Mouse (Mus musculus): ENCODE data around the gene Atg7. TPM values are rescaled to one million over a fixed set of nuclear protein-coding genes. Genes with fewer than 3 reads are reported as not detected.

Atg7 gene
- polyA plus RNA-seq, 1 experiment from 2014 or later = 17.7 TPM

DNA sequence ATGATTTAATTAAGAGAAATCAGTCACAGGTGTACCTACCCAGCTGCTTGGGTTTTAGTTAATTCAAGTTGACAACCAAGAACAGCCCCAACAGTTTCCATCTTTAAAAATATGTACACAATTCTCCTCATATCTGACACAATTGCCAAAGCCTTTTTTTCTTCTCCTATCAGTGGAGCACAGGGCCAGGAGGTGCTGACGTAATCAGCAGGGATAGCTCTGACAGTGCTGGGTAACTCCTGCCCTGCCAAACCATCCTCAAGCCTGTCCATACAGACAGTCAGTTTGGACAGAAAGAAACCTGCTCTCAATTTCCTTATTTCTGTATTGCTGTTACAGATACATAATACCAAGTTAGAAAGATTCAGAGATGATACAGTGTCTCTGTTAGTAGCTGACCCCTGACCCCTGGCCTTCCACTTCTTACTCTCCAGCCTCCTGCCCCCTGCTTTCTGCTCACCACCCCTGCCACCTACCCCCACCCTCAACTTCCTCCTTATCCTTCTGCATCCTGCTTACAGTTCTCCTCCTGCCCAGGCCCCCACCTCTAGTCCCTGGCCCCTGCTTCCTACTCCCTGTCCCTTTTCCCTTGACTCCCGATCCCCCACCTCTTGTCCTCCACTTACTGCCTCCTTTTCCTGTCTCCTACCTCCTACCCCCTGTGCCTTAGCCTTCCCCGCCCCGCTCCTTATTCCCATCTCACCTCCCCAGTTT is 16.5 kb downstream of the Atg7 start:
- H3K9ac ChIP-seq = no peak overlapping the region
- H3K4me3 ChIP-seq = no peak overlapping the region
- no peak for ATAC-seq (replicated peaks)
- no peak overlapping the region for H3K27ac ChIP-seq
- no peak overlapping the region for H3K4me2 ChIP-seq
- 81% methylated on average over 4 of the region's 4 CpGs for WGBS
- no peaks in the 10 kb centered on the region for H3K4me1 ChIP-seq
- H3K27me3 ChIP-seq (replicated peaks) = no peaks in the 10 kb centered on the region
- H3K9me3 ChIP-seq = no peaks in the 10 kb centered on the region
- H3K36me3 ChIP-seq (replicated peaks) = no peaks in the 10 kb centered on the region

DNA sequence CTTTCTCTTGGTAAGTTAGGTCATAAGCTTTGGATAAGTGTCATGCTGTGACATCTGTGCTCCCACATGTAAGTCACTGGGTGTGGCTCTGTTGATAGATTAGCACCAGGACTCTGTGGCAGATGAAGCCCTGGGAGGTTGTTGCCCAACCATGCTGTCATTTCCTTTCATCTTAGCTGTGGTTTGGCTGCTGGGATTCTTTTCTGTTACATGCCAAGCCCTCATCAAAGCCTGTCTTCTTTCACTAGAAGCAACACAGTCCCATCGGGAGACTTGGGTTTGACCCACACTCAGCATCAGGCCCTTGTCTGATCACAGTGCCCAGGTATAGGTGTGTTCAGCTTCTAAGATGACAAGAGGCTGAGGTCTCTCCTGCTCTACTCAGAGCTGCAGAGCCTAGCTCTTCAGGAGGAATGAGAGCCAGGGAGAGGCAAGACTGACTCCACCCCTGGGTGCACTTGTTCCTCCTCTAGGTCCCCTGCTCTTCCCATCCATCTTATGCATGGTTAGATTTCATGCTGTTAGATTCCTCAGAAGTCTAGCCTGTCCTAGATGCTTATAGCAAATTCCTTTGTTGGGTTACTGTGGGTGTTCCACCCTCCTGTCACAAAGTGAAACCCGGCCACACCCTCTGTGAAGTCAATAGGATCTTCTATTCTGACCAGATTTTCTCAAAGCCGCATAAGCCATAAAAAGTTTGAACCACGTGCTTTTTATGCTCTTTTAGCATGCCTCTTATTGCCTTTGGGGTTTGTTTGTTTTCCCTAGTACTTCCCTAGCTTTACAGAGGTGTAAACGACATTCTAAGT is 17.3 kb downstream of the Atg7 start:
- Histone ChIP-seq H3K4me1 (no peaks in the 10 kb centered on the region), H3K36me3 (replicated peaks) (no peaks in the 10 kb centered on the region), H3K27ac (no peak overlapping the region), H3K4me2 (no peak overlapping the region), H3K27me3 (replicated peaks) (no peaks in the 10 kb centered on the region), H3K4me3 (no peak overlapping the region), H3K9ac (no peak overlapping the region), H3K9me3 (no peaks in the 10 kb centered on the region)
- 67% methylated on average over 5 of the region's 5 CpGs for WGBS
- no peak for ATAC-seq (replicated peaks)

DNA sequence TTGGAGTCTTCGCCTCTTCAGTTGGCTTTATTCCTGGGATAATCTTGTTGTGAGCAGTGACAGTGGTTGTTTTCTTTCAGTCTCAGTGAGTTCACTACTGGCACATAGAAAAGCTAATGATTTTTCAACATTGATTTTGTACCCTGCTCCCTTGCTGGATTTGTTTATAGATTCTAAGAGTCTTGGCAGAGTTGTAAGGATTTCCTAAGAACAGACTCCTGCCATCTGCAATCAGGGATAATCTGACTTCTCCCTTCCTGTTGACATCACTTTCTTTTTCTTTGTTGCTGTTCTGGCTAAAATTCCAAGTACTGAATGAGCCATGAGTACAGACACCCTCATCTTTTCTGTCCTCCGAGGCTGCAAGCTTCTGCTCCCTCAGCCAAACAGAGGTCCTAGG is 20.8 kb downstream of the Atg7 start:
- no peak overlapping the region for H3K27ac ChIP-seq
- WGBS = 98% methylated on average over 2 of the region's 2 CpGs
- H3K27me3 ChIP-seq (replicated peaks) = no peaks in the 10 kb centered on the region

DNA sequence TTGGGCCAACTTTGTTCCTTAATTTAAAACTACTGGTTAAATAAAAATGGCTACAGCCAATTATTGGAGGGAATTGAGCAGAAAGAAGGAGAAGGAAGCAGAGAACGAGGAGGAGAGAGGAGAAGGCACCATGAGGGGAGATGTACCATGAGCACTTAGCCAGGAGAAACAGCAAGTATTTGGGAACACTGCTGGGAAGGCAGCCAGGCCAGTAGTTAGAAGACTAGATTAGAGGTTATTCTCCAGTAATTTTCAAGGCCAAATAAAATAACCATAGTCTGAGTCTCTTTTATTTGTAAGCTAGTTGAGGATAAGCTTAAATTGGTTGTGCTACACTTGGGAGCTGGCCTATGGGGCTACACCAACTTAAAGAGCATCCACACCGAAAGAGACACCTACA is 21.8 kb downstream of the Atg7 start:
- H3K27ac ChIP-seq = no peak overlapping the region
- ATAC-seq (replicated peaks) = no peak
- 84% methylated on average over 2 of the region's 2 CpGs for WGBS
- no peaks in the 10 kb centered on the region for H3K36me3 ChIP-seq (replicated peaks)
- H3K4me2 ChIP-seq = no peak overlapping the region
- no peaks in the 10 kb centered on the region for H3K27me3 ChIP-seq (replicated peaks)
- H3K9ac ChIP-seq = no peak overlapping the region
- H3K9me3 ChIP-seq = no peaks in the 10 kb centered on the region
- no peak overlapping the region for H3K4me3 ChIP-seq
- no peaks in the 10 kb centered on the region for H3K4me1 ChIP-seq

More for the DNA sequence above, 20.8 kb downstream of the Atg7 start:
- Histone ChIP-seq H3K4me1 (no peaks in the 10 kb centered on the region), H3K9ac (no peak overlapping the region), H3K9me3 (no peaks in the 10 kb centered on the region), H3K4me2 (no peak overlapping the region), H3K36me3 (replicated peaks) (no peaks in the 10 kb centered on the region), H3K4me3 (no peak overlapping the region)
- ATAC-seq (replicated peaks) = no peak

DNA sequence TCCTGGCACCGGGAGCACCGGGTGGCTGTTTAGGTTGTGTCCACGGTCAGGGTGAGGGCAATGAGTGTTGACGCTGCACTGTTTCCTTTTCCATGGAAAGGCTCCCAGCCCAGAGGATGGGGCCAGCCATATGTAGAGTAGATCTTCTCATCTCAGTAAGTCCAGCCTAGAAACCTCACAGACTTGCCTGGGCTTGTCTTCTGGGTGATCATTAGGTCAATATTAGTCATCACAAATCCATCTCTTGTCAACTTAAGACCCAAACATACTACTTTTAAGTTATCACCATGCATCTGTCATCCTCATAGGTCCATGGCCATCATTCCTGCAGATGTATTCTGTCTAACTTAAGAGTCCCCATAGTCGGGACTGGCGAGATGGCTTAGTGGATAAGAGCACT is 24.6 kb downstream of the Atg7 start:
- Histone ChIP-seq H3K9ac (no peak overlapping the region), H3K9me3 (no peaks in the 10 kb centered on the region), H3K4me1 (no peaks in the 10 kb centered on the region), H3K36me3 (replicated peaks) (no peaks in the 10 kb centered on the region), H3K4me2 (no peak overlapping the region), H3K27me3 (replicated peaks) (no peaks in the 10 kb centered on the region), H3K4me3 (no peak overlapping the region), H3K27ac (no peak overlapping the region)
- no peak for ATAC-seq (replicated peaks)
- WGBS = 94% methylated on average over 6 of the region's 6 CpGs

DNA sequence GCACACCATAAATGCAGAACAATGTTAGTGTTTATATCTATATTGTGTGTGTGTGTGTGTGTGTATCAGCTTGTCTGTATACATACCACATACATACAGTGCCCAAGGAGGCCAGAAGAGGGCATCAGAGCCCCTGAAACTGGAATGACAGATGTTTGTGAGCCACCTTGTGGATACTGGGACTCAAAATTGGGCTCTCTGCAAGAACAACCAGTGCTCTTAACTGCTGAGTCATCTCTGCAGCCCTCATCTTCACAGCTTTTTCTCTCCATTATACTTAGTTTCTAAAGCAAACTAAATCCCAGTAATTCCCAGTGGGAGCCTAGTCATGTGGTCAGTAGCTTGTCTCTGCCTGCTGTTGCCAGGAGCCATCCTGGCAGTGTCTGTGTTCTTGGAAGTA is 31.9 kb downstream of the Atg7 start:
- no peak overlapping the region for H3K27ac ChIP-seq
- no peak for ATAC-seq (replicated peaks)
- no peak overlapping the region for H3K4me3 ChIP-seq
- no peak overlapping the region for H3K4me2 ChIP-seq
- H3K4me1 ChIP-seq = no peaks in the 10 kb centered on the region
- 0 out of 2 replicates have a peak, but pooled peaks cover 3% of the 10 kb centered on the region for H3K36me3 ChIP-seq (replicated peaks)
- no peaks in the 10 kb centered on the region for H3K27me3 ChIP-seq (replicated peaks)
- H3K9ac ChIP-seq = no peak overlapping the region
- H3K9me3 ChIP-seq = no peaks in the 10 kb centered on the region

DNA sequence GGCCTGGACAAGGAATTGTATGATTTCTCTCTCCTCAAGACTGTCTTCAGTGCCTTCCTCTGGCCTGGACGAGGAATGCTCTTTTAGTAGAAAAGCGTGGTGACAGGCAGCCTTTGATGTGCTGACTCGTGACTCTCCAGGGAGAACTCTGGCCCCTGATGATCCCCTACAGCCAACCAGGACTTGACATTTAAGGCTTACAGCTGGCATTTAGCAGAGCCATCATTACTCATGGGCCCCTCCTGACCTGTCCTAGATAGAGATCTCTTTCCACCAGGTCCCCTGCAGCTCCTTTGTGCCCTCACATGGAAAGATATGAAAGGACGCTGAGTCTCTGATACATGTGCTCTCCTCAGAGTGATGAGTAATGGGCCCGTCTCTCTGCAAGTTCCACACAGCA is 33.2 kb downstream of the Atg7 start:
- H3K4me3 ChIP-seq = no peak overlapping the region
- no peak for ATAC-seq (replicated peaks)
- WGBS = 60% methylated on average over 5 of the region's 5 CpGs

DNA sequence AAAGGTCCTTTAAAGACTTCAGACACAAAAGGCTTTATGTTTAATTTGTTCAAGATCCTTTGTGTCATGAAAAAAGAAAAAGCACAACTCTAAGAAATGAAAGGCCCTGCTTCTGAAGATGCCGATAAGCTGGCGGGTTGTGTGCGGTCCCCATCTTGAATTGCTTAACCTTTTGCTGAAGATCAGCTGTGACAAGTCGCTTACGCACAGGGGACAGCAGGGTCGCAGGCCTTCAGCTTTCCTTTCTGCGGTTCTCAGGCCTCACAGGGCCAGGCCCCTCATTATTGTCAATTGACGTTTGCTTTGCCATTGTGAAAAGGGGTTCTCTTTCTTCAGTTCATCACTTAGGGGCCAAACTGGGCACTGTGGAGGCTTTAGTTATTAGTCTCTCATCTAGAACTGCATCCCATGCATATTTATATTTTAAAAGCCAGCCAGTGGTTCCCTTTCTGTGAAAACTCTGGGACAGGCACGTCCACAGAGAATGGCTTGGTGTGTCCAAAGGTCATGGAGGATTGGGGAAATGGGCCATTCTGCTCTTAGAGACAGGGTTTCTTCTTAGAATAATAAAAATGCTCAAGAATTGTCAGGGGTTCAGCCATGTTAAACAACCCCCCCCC is 39.3 kb downstream of the Atg7 start:
- WGBS = 20% methylated on average over 9 of the region's 9 CpGs
- Histone ChIP-seq H3K9ac (no peak overlapping the region), H3K27ac (no peak overlapping the region), H3K27me3 (replicated peaks) (no peaks in the 10 kb centered on the region), H3K4me1 (peaks cover 5% of the 10 kb centered on the region; the same call in 1 of the 2 replicates), H3K9me3 (no peaks in the 10 kb centered on the region), H3K4me3 (no peak overlapping the region), H3K4me2 (no peak overlapping the region), H3K36me3 (replicated peaks) (no peaks in the 10 kb centered on the region)
- no peak for ATAC-seq (replicated peaks)

More for the DNA sequence above, 33.2 kb downstream of the Atg7 start:
- no peak overlapping the region for H3K27ac ChIP-seq
- H3K4me2 ChIP-seq = no peak overlapping the region
- no peak overlapping the region for H3K9ac ChIP-seq
- H3K27me3 ChIP-seq (replicated peaks) = no peaks in the 10 kb centered on the region
- no peaks in the 10 kb centered on the region for H3K4me1 ChIP-seq
- H3K36me3 ChIP-seq (replicated peaks) = 0 out of 2 replicates have a peak, but pooled peaks cover 3% of the 10 kb centered on the region
- H3K9me3 ChIP-seq = no peaks in the 10 kb centered on the region

DNA sequence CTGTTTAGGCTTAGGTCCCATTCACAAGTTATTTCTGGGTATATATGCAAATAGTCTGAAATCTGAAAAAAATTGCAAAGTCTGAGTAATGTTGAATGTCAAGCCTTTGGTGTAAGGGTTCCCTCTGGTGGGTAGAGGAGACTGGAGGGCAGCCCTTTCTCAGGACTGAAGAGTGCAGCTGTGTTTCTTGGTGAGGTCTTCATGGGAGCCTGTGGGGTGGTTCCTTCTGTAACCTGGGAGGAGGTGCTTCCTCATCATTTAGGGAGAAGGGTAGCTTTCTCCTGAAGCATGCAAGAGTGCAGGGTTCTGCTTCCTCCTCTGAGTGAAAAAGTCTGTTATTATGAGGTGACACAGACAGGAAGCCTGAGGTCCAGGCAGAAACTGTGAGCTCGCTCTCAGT is 40.8 kb downstream of the Atg7 start:
- ATAC-seq (replicated peaks) = no peak
- H3K4me1 ChIP-seq = peaks cover 5% of the 10 kb centered on the region; the same call in 1 of the 2 replicates
- H3K4me2 ChIP-seq = no peak overlapping the region
- H3K27me3 ChIP-seq (replicated peaks) = no peaks in the 10 kb centered on the region
- WGBS = 83% methylated on average over 1 of the region's 1 CpGs
- no peak overlapping the region for H3K4me3 ChIP-seq
- H3K36me3 ChIP-seq (replicated peaks) = no peaks in the 10 kb centered on the region
- no peak overlapping the region for H3K9ac ChIP-seq
- no peaks in the 10 kb centered on the region for H3K9me3 ChIP-seq
- no peak overlapping the region for H3K27ac ChIP-seq

DNA sequence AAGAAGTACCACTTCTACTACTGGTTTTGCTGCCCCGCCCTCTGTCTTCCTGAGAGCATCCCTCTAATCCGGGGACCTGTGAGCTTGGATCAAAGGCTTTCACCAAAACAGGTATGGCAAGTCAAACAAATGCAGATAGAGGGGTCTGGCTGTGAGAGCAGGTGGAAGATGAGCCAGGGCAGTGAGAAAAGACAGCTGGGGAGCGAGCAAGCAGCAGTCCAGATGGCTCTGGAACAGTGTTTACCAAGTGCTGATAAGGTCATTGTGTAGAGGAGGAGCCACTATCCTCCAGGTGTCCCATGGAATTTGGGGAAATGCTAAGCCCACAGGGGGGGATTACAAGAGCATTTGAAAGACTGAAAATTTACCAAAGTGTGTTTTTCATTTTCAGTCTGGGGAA is 41.5 kb downstream of the Atg7 start:
- Histone ChIP-seq H3K27ac (no peak overlapping the region), H3K4me2 (no peak overlapping the region), H3K9me3 (no peaks in the 10 kb centered on the region), H3K9ac (no peak overlapping the region), H3K4me1 (peaks cover 5% of the 10 kb centered on the region; the same call in 1 of the 2 replicates), H3K36me3 (replicated peaks) (no peaks in the 10 kb centered on the region), H3K4me3 (no peak overlapping the region), H3K27me3 (replicated peaks) (no peaks in the 10 kb centered on the region)
- WGBS = 50% methylated on average over 3 of the region's 3 CpGs
- no peak for ATAC-seq (replicated peaks)

DNA sequence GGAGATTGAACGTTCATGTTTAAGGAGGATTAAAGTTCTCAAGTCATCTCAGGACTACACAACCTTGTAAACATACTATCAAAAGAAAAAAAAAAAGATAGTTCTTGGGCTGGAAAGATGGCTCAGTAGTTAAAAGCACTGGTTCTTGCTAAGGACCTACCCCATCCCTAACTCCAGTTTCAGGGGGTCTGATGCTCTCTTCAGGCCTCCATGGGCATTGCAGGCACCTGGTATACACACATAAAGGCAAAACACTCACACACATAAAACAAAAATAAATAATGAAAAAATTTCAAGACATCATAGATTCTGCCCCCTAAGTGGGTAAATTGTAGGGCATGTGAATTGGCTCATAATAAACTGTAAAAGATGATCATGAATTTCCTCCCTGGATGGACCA is 42.5 kb downstream of the Atg7 start:
- no peak overlapping the region for H3K27ac ChIP-seq
- H3K9me3 ChIP-seq = no peaks in the 10 kb centered on the region
- peaks cover 10% of the 10 kb centered on the region; the same call in 1 of the 2 replicates for H3K4me1 ChIP-seq
- H3K4me3 ChIP-seq = no peak overlapping the region
- no peaks in the 10 kb centered on the region for H3K27me3 ChIP-seq (replicated peaks)
- no peak overlapping the region for H3K9ac ChIP-seq
- 81% methylated on average over 1 of the region's 1 CpGs for WGBS
- H3K36me3 ChIP-seq (replicated peaks) = no peaks in the 10 kb centered on the region
- ATAC-seq (replicated peaks) = no peak
- no peak overlapping the region for H3K4me2 ChIP-seq

DNA sequence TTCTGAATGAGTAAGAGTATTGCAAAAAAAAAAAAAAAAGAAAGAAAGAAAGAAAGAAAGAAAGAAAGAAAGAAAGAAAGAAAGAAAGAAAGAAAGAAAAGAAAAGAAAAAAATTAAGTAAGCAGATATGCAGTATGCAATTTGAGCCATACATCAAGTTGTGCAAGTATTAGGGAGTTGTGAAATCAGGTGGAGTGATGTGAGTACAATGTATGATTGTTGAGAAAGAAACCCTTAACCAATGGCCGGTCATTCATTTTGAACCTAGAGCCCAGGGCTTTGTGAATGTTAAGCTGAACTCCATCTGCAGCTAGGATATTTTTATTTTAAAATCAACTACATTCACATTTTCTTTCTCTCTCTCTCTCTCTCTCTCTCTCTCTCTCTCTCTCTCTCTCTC is 44.1 kb downstream of the Atg7 start:
- Histone ChIP-seq H3K9ac (no peak overlapping the region), H3K27me3 (replicated peaks) (no peaks in the 10 kb centered on the region), H3K4me2 (no peak overlapping the region), H3K27ac (no peak overlapping the region), H3K36me3 (replicated peaks) (no peaks in the 10 kb centered on the region), H3K4me3 (no peak overlapping the region), H3K9me3 (no peaks in the 10 kb centered on the region), H3K4me1 (peaks cover 15% of the 10 kb centered on the region; the same call in 1 of the 2 replicates)
- no peak for ATAC-seq (replicated peaks)
- 97% methylated on average over 1 of the region's 1 CpGs for WGBS
